Mouse (Mus musculus) spleen, adult 2 months (tissue): ENCODE data around the gene Capn2. TPM values are rescaled to one million over a fixed set of nuclear protein-coding genes. Genes with fewer than 3 reads are reported as not detected.

Experiments
- DNase-seq, 2 experiments: peaks; one replicate each; pipeline versions ENCODE4 v3.0.0 to v3.0.0-alpha.2; 2012 to 2021; ENCODE audit warnings: low spot score in 2 of 2, low read depth in 1 of 2
- H3K27ac ChIP-seq: fragments of 200-500 bp; 2 replicates; pipeline ENCODE4 v1.5.1; 2012; ENCODE audit warnings: low read length, inconsistent platforms; ENCODE audit not compliant: insufficient read depth
- H3K27me3 ChIP-seq: fragments of 200-500 bp; 2 replicates; pipeline ENCODE4 v1.6.1; 2012; ENCODE audit warnings: mild to moderate bottlenecking, moderate library complexity, low read length, inconsistent platforms; ENCODE audit not compliant: control insufficient read depth, insufficient read depth
- H3K36me3 ChIP-seq: fragments of 200-500 bp; 2 replicates; pipeline ENCODE4 v1.6.1; 2012; ENCODE audit warnings: mild to moderate bottlenecking, low read length, inconsistent platforms; ENCODE audit not compliant: control insufficient read depth, insufficient read depth
- H3K4me1 ChIP-seq: fragments of 200-500 bp; 2 replicates; pipeline ENCODE4 v1.6.1; 2011; ENCODE audit warnings: inconsistent platforms; ENCODE audit not compliant: control insufficient read depth, insufficient read depth, insufficient read length
- H3K4me3 ChIP-seq: fragments of 200-500 bp; 2 replicates; pipeline ENCODE4 v1.5.1; 2011; ENCODE audit warnings: mild to moderate bottlenecking, inconsistent platforms; ENCODE audit not compliant: insufficient read depth, insufficient read length; ENCODE audit errors: extremely low read depth
- CTCF ChIP-seq: fragments of 200-500 bp; IDR thresholded peaks from 2 replicates; pipeline ENCODE4 v1.5.1; 2011; ENCODE audit warnings: mild to moderate bottlenecking, inconsistent platforms; ENCODE audit not compliant: insufficient read depth, insufficient read length, insufficient replicate concordance; ENCODE audit errors: extremely low read depth
- POLR2A ChIP-seq: fragments of 200-500 bp; IDR thresholded peaks from 2 replicates; pipeline ENCODE4 v1.6.1; 2011; ENCODE audit warnings: low read depth, low read length, inconsistent platforms
- WGBS: fragments of 180-500 bp; shearing (Covaris S2); methylation state at CpG from one replicate; pipeline ENCODE4 v1.1.7; 2018; 5-methylcytosine and 5-hydroxymethylcytosine counted together
- polyA plus RNA-seq: library from polyadenylated mRNA; depleted of rRNA; stranded (reverse); fragments of >200 nt; gene quantifications from 2 replicates; pipeline ENCODE4 v1.2.3, GENCODE M21; 2012

Capn2 gene
- polyA plus RNA-seq, 1 experiment: 11.7 TPM

- no peak overlapping the region for H3K4me3 ChIP-seq
- TF ChIP-seq POLR2A (no peak), CTCF (no peak)
- 94% methylated on average over 10 of the region's 10 CpGs for WGBS
- peaks cover 7% of the 10 kb centered on the region; the same call in 1 of the 2 replicates for H3K4me1 ChIP-seq
- H3K27ac ChIP-seq: no peak overlapping the region
- H3K36me3 ChIP-seq: peaks cover 13% of the 10 kb centered on the region
- DNase-seq: no peak
- H3K27me3 ChIP-seq: no peaks in the 10 kb centered on the region
These were observed 55.6 kb downstream of the Capn2 start for GRCm38 (mm10) chr1:182461813-182462212.

GRCm38 (mm10) chr1:182461261-182461660, 56.1 kb downstream of the Capn2 start:
- Histone ChIP-seq H3K36me3 (peaks cover 13% of the 10 kb centered on the region), H3K4me1 (peaks cover 7% of the 10 kb centered on the region; the same call in 1 of the 2 replicates), H3K4me3 (no peak overlapping the region), H3K27ac (no peak overlapping the region), H3K27me3 (no peaks in the 10 kb centered on the region)
- 18% methylated on average over 7 of the region's 7 CpGs for WGBS
- TF ChIP-seq CTCF: no peak
- TF ChIP-seq POLR2A: no peak
- DNase-seq: peak in 1 of 2 experiments; percentile 8

GRCm38 (mm10) chr1:182460291-182461244, 56.8 kb downstream of the Capn2 start:
- peaks cover 7% of the 10 kb centered on the region; the same call in 1 of the 2 replicates for H3K4me1 ChIP-seq
- H3K36me3 ChIP-seq: peaks cover 17% of the 10 kb centered on the region
- TF ChIP-seq POLR2A: no peak
- no peak for TF ChIP-seq CTCF
- H3K27me3 ChIP-seq: no peaks in the 10 kb centered on the region
- no peak overlapping the region for H3K4me3 ChIP-seq
- no peak overlapping the region for H3K27ac ChIP-seq
- no peak for DNase-seq
- WGBS: 92% methylated on average over 13 of the region's 13 CpGs

GRCm38 (mm10) chr1:182459436-182459835, 58.0 kb downstream of the Capn2 start:
- WGBS: 96% methylated on average over 8 of the region's 8 CpGs

GRCm38 (mm10) chr1:182458556-182458955, 58.9 kb downstream of the Capn2 start:
- TF ChIP-seq CTCF: no peak
- no peak for DNase-seq
- Histone ChIP-seq H3K27me3 (no peaks in the 10 kb centered on the region), H3K36me3 (peaks cover 24% of the 10 kb centered on the region), H3K27ac (no peak overlapping the region), H3K4me3 (no peak overlapping the region), H3K4me1 (peaks cover 7% of the 10 kb centered on the region; the same call in 1 of the 2 replicates)
- WGBS: 94% methylated on average over 19 of the region's 19 CpGs

More at GRCm38 (mm10) chr1:182459436-182459835, 58.0 kb downstream of the Capn2 start:
- no peak for TF ChIP-seq POLR2A
- no peak for TF ChIP-seq CTCF
- H3K4me1 ChIP-seq: peaks cover 7% of the 10 kb centered on the region; the same call in 1 of the 2 replicates
- no peak for DNase-seq
- H3K27me3 ChIP-seq: no peaks in the 10 kb centered on the region
- H3K36me3 ChIP-seq: peaks cover 21% of the 10 kb centered on the region
- no peak overlapping the region for H3K27ac ChIP-seq
- H3K4me3 ChIP-seq: no peak overlapping the region

GRCm38 (mm10) chr1:182455080-182455479, 62.3 kb downstream of the Capn2 start:
- Histone ChIP-seq H3K4me3 (no peak overlapping the region), H3K4me1 (no peaks in the 10 kb centered on the region), H3K27ac (no peak overlapping the region), H3K27me3 (no peaks in the 10 kb centered on the region), H3K36me3 (peaks cover 23% of the 10 kb centered on the region; the same call in 1 of the 2 replicates)
- DNase-seq: no peak
- TF ChIP-seq CTCF: no peak
- TF ChIP-seq POLR2A: no peak
- WGBS: 95% methylated on average over 2 of the region's 2 CpGs

GRCm38 (mm10) chr1:182452473-182452872, 64.9 kb downstream of the Capn2 start:
- Histone ChIP-seq H3K27ac (no peak overlapping the region), H3K36me3 (peaks cover 32% of the 10 kb centered on the region)
- whole genome bisulfite sequencing: 96% methylated on average over 4 of the region's 4 CpGs

More at GRCm38 (mm10) chr1:182452473-182452872, 64.9 kb downstream of the Capn2 start:
- H3K27me3 ChIP-seq: no peaks in the 10 kb centered on the region
- TF ChIP-seq CTCF (no peak), POLR2A (no peak)
- no peak for DNase-seq
- H3K4me1 ChIP-seq: no peaks in the 10 kb centered on the region
- H3K4me3 ChIP-seq: no peak overlapping the region
